Mouse (Mus musculus): ENCODE results near the gene Acaca. TPM values are rescaled to one million over a fixed set of nuclear protein-coding genes. Genes with fewer than 3 reads are reported as not detected.
"Not testable (repeated sequence)": the region's sequence is repeated elsewhere in the genome, so short reads cannot be mapped to it uniquely, and the experiment has no call there.

The Acaca gene
- polyA plus RNA-seq, 1 experiment = 49.9 TPM

DNA sequence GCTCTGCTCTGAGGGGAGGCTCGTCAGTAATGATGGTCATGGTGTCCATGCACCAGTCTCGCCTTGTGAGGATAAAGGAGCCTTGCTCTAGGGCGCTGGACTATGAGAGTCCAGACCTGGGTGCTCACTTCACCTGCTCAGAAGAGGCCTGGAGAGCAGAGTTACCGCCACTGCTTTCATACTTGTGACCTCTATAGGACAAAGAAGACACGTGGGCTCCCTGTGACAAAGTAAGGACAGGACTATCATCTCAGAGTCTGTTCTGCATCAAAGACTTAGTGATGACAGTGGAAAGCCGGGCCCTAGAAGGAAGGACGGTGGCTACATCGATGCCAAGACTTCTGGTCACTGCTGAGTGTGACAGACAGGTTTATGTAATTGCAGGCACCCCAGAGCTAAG is 261.7 kb downstream of the Acaca start:
- H3K27me3 ChIP-seq (ENCODE audit: control insufficient read depth, insufficient read depth, insufficient read length) = no peaks in the 10 kb centered on the region
- TF ChIP-seq MAX (IDR thresholded peaks at IDR 0.05; ENCODE audit: low read depth) = no peak
- TF ChIP-seq REST (IDR thresholded peaks at IDR 0.05; ENCODE audit: insufficient read depth, insufficient read length) = no peak
- no peak for TF ChIP-seq POLR2A (IDR thresholded peaks at IDR 0.05; ENCODE audit: insufficient read length, low read depth)
- no peak for TF ChIP-seq MYOD1 (IDR thresholded peaks at IDR 0.05; ENCODE audit: control insufficient read depth in 1 of 3, insufficient read length in 2 of 3, low read depth in 2 of 3)
- TF ChIP-seq TCF12 (IDR thresholded peaks at IDR 0.05; ENCODE audit: insufficient read depth, poor library complexity, severe bottlenecking) = no peak
- TF ChIP-seq POLR2AphosphoS2 (IDR thresholded peaks at IDR 0.05; ENCODE audit: insufficient read length, low read depth) = no peak
- no peak overlapping the region for H3ac ChIP-seq (ENCODE audit: control insufficient read depth, insufficient read length)
- peaks cover 61% of the 10 kb centered on the region for H3K36me3 ChIP-seq (ENCODE audit: control insufficient read depth, insufficient read depth)
- no peak overlapping the region for H3K4me3 ChIP-seq
- no peak overlapping the region for H3K4me2 ChIP-seq (ENCODE audit: low read depth)
- H3K79me2 ChIP-seq (ENCODE audit: control insufficient read depth, insufficient read depth) = no peaks in the 10 kb centered on the region

DNA sequence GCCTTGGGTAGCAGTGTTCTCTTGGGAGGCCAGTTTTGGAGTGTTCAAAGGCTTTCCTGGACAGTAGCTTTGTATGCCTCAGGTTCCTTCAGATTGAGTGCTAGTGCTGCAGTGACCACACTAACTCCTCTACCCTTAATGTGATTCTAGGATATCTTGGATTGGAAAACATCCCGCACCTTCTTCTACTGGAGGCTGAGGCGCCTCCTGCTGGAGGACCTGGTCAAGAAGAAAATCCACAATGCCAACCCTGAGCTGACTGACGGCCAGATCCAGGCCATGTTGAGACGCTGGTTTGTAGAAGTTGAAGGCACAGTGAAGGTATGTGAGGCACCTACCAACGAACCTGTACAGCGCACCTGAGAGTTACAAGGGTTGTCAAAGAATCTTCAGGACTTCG is 262.6 kb downstream of the Acaca start:
- not testable (repeated sequence) for H3ac ChIP-seq (ENCODE audit: control insufficient read depth, insufficient read length)

DNA sequence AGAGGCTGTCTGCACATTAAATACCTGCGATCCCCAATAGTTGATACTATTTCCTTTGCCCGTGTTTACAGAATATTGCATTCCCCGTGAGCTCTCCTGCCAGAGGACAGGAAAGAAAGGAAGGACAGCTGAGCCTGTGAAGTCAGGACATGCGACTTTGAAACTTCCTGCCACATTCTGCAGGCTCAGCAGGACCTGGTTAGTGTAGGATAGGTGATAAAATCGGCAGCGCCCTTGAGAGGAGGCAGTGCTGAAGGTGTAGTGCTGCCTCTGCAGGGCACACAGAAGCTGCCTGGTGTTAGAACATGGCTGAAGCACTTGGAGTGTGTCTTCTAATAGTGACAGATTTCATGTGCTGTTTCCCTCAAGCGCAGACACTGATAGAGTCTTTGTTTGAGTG is 264.1 kb downstream of the Acaca start:
- TF ChIP-seq POLR2AphosphoS2 (IDR thresholded peaks at IDR 0.05; ENCODE audit: insufficient read length, low read depth) = no peak
- no peak for TF ChIP-seq TCF3 (IDR thresholded peaks at IDR 0.05; ENCODE audit: insufficient read length, low read depth)
- TF ChIP-seq REST (IDR thresholded peaks at IDR 0.05; ENCODE audit: insufficient read depth, insufficient read length) = no peak
- TF ChIP-seq USF1 (IDR thresholded peaks at IDR 0.05; ENCODE audit: low read depth) = no peak
- no peak for TF ChIP-seq MYOD1 (IDR thresholded peaks at IDR 0.05; ENCODE audit: control insufficient read depth in 1 of 3, insufficient read length in 2 of 3, low read depth in 2 of 3)
- no peak for TF ChIP-seq TCF12 (IDR thresholded peaks at IDR 0.05; ENCODE audit: insufficient read depth, poor library complexity, severe bottlenecking)
- TF ChIP-seq POLR2A (IDR thresholded peaks at IDR 0.05; ENCODE audit: insufficient read length, low read depth) = no peak
- TF ChIP-seq E2F4 (IDR thresholded peaks at IDR 0.05; ENCODE audit: insufficient read depth) = no peak
- no peaks in the 10 kb centered on the region for H3K79me2 ChIP-seq (ENCODE audit: control insufficient read depth, insufficient read depth)
- H3ac ChIP-seq (ENCODE audit: control insufficient read depth, insufficient read length) = no peak overlapping the region
- H3K27me3 ChIP-seq (ENCODE audit: control insufficient read depth, insufficient read depth, insufficient read length) = no peaks in the 10 kb centered on the region
- H3K36me3 ChIP-seq (ENCODE audit: control insufficient read depth, insufficient read depth) = peaks cover 57% of the 10 kb centered on the region
- no peak overlapping the region for H3K4me2 ChIP-seq (ENCODE audit: low read depth)
- H3K4me3 ChIP-seq = no peak overlapping the region

More for the DNA sequence above, 262.6 kb downstream of the Acaca start:
- peaks cover 57% of the 10 kb centered on the region for H3K36me3 ChIP-seq (ENCODE audit: control insufficient read depth, insufficient read depth)
- not testable (repeated sequence) for H3K79me2 ChIP-seq (ENCODE audit: control insufficient read depth, insufficient read depth); H3K4me3 ChIP-seq; H3K4me2 ChIP-seq (ENCODE audit: low read depth); H3K27me3 ChIP-seq (ENCODE audit: control insufficient read depth, insufficient read depth, insufficient read length)

DNA sequence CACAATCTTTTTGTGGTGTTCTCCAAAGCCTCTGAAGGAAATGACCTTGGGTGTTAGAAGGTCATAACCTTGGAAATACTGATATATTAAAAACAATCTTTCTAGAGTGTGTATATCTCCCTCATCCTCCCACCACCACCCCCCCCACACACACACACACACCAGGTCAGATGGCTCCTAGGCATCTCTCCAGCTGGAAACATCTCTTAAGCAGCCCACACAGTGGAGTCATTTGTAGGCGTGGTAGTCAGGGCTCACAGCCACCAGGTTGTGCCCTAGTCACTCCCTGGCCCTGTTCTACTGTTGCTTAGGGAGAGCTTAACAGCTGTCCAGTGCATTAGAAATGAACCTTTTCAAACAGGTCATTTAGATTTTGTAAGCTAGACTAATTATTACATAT is 265.5 kb downstream of the Acaca start:
- H3K27me3 ChIP-seq (ENCODE audit: control insufficient read depth, insufficient read depth, insufficient read length) = no peaks in the 10 kb centered on the region
- H3ac ChIP-seq (ENCODE audit: control insufficient read depth, insufficient read length) = no peak overlapping the region
- TF ChIP-seq CEBPB (IDR thresholded peaks at IDR 0.05; ENCODE audit: insufficient read depth, poor library complexity, severe bottlenecking) = no peak
- no peak overlapping the region for H3K4me3 ChIP-seq
- H3K4me2 ChIP-seq (ENCODE audit: low read depth) = no peak overlapping the region
- H3K36me3 ChIP-seq (ENCODE audit: control insufficient read depth, insufficient read depth) = peaks cover 46% of the 10 kb centered on the region
- H3K79me2 ChIP-seq (ENCODE audit: control insufficient read depth, insufficient read depth) = no peaks in the 10 kb centered on the region

DNA sequence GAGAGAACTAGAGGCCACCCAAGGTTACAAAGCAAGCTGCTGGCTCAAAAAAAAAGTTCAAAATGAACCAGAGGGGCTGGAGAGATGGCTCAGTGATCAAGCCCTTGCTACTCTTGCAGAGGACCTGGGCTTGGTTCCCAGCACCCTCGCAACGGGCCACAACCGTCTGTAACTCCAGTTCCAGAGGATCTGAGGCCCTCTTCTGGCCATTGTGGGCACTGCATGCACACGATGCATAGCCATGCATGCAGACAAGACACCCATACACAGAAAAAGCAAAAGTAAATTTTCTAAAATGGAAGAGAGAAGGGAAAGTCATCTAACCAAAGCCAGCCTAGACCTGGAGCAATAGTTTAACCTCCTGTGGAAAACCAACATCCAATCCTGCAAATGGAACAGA is 277.3 kb downstream of the Acaca start:
- H3K36me3 ChIP-seq (ENCODE audit: control insufficient read depth, insufficient read depth) = no peaks in the 10 kb centered on the region
- H3K4me3 ChIP-seq = no peak overlapping the region
- H3K79me2 ChIP-seq (ENCODE audit: control insufficient read depth, insufficient read depth) = no peaks in the 10 kb centered on the region
- H3K4me2 ChIP-seq (ENCODE audit: low read depth) = no peak overlapping the region
- H3K27me3 ChIP-seq (ENCODE audit: control insufficient read depth, insufficient read depth, insufficient read length) = no peaks in the 10 kb centered on the region
- no peak overlapping the region for H3ac ChIP-seq (ENCODE audit: control insufficient read depth, insufficient read length)
- TF ChIP-seq TCF3 (IDR thresholded peaks at IDR 0.05; ENCODE audit: insufficient read length, low read depth) (no peak), USF1 (IDR thresholded peaks at IDR 0.05; ENCODE audit: low read depth) (no peak)

DNA sequence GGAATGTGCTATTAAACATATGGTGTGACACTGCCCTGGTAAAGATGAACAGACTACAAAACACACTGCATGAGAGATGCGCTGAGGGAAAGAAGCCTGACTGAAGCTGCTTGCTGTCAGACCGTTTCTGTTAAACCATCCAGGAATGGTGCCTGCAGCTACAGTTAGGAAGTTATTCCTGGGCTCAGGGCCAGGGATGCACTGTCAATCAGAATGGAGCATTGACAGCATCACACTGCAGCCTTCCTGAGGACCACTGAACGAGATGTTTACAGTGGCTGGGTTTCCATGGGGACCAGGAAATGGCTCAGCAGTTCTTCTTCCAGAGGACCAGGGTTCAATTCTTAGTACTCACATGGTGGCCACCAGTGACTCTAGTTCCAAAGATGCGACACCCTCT is 280.9 kb downstream of the Acaca start:
- no peaks in the 10 kb centered on the region for H3K27me3 ChIP-seq (ENCODE audit: control insufficient read depth, insufficient read depth, insufficient read length)
- TF ChIP-seq MYOG (IDR thresholded peaks at IDR 0.05; ENCODE audit: control insufficient read depth in 1 of 3, insufficient read depth in 1 of 3, insufficient read length in 2 of 3, low read depth in 2 of 3) = no peak
- TF ChIP-seq CEBPB (IDR thresholded peaks at IDR 0.05; ENCODE audit: insufficient read depth, poor library complexity, severe bottlenecking) = no peak
- no peak for TF ChIP-seq USF1 (IDR thresholded peaks at IDR 0.05; ENCODE audit: low read depth)
- TF ChIP-seq POLR2A (IDR thresholded peaks at IDR 0.05; ENCODE audit: insufficient read length, low read depth) = no peak
- no peak for TF ChIP-seq TCF12 (IDR thresholded peaks at IDR 0.05; ENCODE audit: insufficient read depth, poor library complexity, severe bottlenecking)
- TF ChIP-seq SRF (IDR thresholded peaks at IDR 0.05; ENCODE audit: control insufficient read depth, insufficient read length, low read depth) = no peak
- TF ChIP-seq TCF3 (IDR thresholded peaks at IDR 0.05; ENCODE audit: insufficient read length, low read depth) = no peak
- no peak for TF ChIP-seq MAX (IDR thresholded peaks at IDR 0.05; ENCODE audit: low read depth)
- TF ChIP-seq REST (IDR thresholded peaks at IDR 0.05; ENCODE audit: insufficient read depth, insufficient read length) = no peak
- no peak for TF ChIP-seq MYOD1 (IDR thresholded peaks at IDR 0.05; ENCODE audit: control insufficient read depth in 1 of 3, insufficient read length in 2 of 3, low read depth in 2 of 3)
- TF ChIP-seq E2F4 (IDR thresholded peaks at IDR 0.05; ENCODE audit: insufficient read depth) = no peak
- TF ChIP-seq POLR2AphosphoS2 (IDR thresholded peaks at IDR 0.05; ENCODE audit: insufficient read length, low read depth) = no peak
- no peak overlapping the region for H3K4me3 ChIP-seq
- no peak overlapping the region for H3K4me2 ChIP-seq (ENCODE audit: low read depth)
- H3K79me2 ChIP-seq (ENCODE audit: control insufficient read depth, insufficient read depth) = no peaks in the 10 kb centered on the region
- H3K36me3 ChIP-seq (ENCODE audit: control insufficient read depth, insufficient read depth) = no peaks in the 10 kb centered on the region
- no peak overlapping the region for H3ac ChIP-seq (ENCODE audit: control insufficient read depth, insufficient read length)
